Mouse (Mus musculus): ENCODE results near the gene Itpkc. TPM values are rescaled to one million over a fixed set of nuclear protein-coding genes. Genes with fewer than 3 reads are reported as not detected.

Itpkc gene
- polyA plus RNA-seq, 1 experiment from 2014 or later, result 6.4 TPM

DNA sequence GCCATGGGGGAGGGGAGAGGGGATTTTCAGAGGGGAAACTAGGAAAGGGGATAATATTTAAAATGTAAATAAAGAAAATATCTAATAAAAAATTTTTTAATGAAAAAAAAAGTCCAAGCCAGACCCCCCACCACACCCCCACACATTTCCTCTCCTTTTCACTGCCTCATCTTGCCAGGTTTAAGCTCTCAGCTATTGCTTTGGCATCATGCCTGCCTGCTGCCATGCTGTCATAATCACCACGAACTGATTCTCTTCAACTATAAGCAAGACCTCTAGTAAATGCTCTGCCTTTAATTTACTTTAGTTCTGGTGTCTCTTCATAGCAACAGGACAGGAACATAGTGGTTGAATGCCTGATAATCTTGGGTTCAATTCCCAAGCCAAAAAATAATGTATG, 46.0 kb downstream of the Itpkc start:
- Histone ChIP-seq H3K4me1 (ENCODE audit: insufficient read depth, low read length) (peaks cover 14% of the 10 kb centered on the region), H3K27ac (ENCODE audit: low read length) (no peak overlapping the region), H3K4me2 (replicated peaks; ENCODE audit: low read depth, low read length) (no peak overlapping the region), H3K9me3 (ENCODE audit: low read length) (0 out of 2 replicates have a peak, but pooled peaks cover 3% of the 10 kb centered on the region), H3K36me3 (ENCODE audit: insufficient read depth, low read length) (peaks cover 34% of the 10 kb centered on the region), H3K4me3 (ENCODE audit: low read length) (no peak overlapping the region), H3K27me3 (ENCODE audit: insufficient read depth, low read length) (no peaks in the 10 kb centered on the region), H3K9ac (replicated peaks; ENCODE audit: low read length) (no peak overlapping the region)
- WGBS, result 97% methylated on average over 1 of the region's 1 CpGs
- ATAC-seq (ENCODE audit: low FRiP score, low TSS enrichment), result no peak

DNA sequence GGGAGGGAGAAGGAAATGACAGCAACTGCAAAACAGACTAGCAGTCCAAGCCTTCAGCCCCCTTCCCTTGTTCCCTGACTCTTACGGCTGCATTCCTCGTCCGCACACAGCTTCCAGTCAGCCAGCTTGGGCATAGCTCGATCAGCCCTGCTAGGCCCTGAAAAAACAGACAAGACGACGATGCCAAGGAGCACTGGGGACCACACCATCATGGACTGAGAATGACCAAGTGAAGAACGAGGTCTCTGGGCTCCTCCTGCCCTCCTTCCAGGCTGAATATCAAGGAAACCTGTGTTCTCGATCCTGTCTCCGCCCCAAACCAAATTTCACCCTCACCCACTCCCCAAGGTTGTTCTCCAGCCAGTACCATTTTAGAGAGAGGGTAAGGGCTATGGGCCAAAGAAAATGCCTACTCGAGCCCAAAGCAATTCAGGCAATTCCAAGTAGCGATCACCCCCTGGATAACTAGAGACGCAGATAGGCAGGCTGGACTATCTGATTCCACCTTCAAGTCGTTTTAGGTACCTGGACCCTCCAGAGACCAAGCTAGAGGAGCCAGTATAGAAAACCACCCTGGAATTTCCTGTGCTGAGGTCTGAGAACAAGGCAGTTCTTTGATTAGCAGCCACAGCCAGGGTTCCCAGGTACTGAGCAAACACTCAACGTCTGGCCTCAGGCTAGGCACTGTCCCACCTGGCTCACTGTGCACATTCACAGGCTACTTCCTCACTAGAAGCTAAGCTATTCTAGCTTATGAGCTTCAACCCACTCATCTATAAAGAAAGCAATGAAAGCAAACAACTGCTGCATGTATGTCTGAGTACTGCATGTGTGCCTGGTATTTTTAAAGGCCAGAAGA, 47.4 kb downstream of the Itpkc start, which contains the start of the genes Gm21983 and Mia:
Gene Gm21983 (minus strand): TSS at position 250 of the 859 bp plus-strand sequence.
Gene Mia (minus strand): TSS at position 321 of the 859 bp plus-strand sequence.
- no peaks in the 10 kb centered on the region for H3K27me3 ChIP-seq (ENCODE audit: insufficient read depth, low read length)
- H3K36me3 ChIP-seq (ENCODE audit: insufficient read depth, low read length), result peaks cover 20% of the 10 kb centered on the region
- 0 out of 2 replicates have a peak within 1 kb of the TSS, but pooled peaks have one; percentile 15 for H3K4me3 ChIP-seq (ENCODE audit: low read length)
- H3K4me2 ChIP-seq (replicated peaks; ENCODE audit: low read depth, low read length), result peak within 1 kb of the TSS; percentile 57
- peaks cover 15% of the 10 kb centered on the region for H3K4me1 ChIP-seq (ENCODE audit: insufficient read depth, low read length)
- H3K9ac ChIP-seq (replicated peaks; ENCODE audit: low read length), result peak within 1 kb of the TSS; percentile 7; the same call in 1 of the 2 replicates
- peak within 1 kb of the TSS; percentile 79 for H3K27ac ChIP-seq (ENCODE audit: low read length)
- no peak for ATAC-seq (ENCODE audit: low FRiP score, low TSS enrichment)
- 58% methylated on average over 14 of the region's 14 CpGs for WGBS
- H3K9me3 ChIP-seq (ENCODE audit: low read length), result 0 out of 2 replicates have a peak, but pooled peaks cover 3% of the 10 kb centered on the region

DNA sequence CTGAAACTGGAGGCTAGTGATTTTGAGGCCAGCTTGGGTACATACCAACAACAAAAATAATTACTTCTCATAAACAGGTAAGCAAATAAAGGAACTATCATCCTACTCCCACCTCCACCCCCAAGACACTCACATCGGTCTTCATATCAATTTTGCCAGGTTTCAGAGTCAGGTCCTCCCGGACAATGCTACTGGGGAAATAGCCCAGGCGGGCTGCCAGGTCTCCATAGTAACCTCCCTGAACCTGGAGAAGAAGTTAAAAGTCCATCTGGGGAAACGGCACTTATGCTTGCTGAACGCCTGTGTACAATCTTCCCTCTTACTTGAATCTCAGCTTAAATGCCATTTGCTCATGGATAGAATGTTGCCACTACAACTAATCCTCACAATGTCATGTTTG, 48.4 kb downstream of the Itpkc start:
- 50% methylated on average over 5 of the region's 5 CpGs for WGBS

DNA sequence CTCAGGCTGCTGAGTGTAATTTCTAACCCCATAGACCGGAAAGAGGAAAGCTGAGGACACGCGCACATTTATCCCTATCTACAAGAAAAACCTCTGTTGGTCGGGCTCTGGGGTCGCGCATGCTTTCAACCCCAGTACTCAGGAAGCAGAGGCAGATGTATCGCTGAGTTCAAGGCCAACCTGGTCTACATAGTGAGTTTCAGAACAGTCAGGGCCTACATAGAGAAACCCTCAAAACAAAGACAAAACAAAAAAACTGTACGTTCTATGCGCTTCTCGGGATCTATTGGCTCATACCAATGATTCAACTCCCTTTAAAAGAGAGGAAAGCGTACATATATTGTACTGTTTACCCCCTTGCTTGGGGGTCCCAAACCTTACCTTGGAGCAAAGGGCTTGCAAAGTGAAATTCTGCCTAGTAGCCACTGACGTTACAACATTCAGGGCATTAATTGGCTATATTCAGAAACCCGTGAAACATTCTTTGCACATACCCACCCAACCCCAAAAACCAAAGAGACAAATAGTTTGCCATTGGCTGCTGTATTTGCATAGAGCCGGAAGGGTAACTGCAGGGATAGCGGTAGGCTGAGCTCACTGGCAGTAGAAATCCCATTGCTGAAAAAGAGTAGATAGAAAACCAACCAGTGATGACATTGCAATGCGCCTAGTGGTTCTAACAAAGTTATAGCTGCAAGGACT, 49.1 kb downstream of the Itpkc start:
- peak overlapping the region; percentile 57 for H3K9ac ChIP-seq (replicated peaks; ENCODE audit: low read length)
- WGBS, result 46% methylated on average over 16 of the region's 16 CpGs

More for the DNA sequence above, 48.4 kb downstream of the Itpkc start:
- Histone ChIP-seq H3K27me3 (ENCODE audit: insufficient read depth, low read length) (no peaks in the 10 kb centered on the region), H3K4me2 (replicated peaks; ENCODE audit: low read depth, low read length) (peak overlapping the region; percentile 57), H3K4me1 (ENCODE audit: insufficient read depth, low read length) (peaks cover 15% of the 10 kb centered on the region), H3K27ac (ENCODE audit: low read length) (peak overlapping the region; percentile 79; the same call in 1 of the 2 replicates), H3K9me3 (ENCODE audit: low read length) (0 out of 2 replicates have a peak, but pooled peaks cover 1% of the 10 kb centered on the region), H3K36me3 (ENCODE audit: insufficient read depth, low read length) (peaks cover 10% of the 10 kb centered on the region), H3K9ac (replicated peaks; ENCODE audit: low read length) (no peak overlapping the region; the same call in 1 of the 2 replicates), H3K4me3 (ENCODE audit: low read length) (no peak overlapping the region)
- no peak for ATAC-seq (ENCODE audit: low FRiP score, low TSS enrichment)

DNA sequence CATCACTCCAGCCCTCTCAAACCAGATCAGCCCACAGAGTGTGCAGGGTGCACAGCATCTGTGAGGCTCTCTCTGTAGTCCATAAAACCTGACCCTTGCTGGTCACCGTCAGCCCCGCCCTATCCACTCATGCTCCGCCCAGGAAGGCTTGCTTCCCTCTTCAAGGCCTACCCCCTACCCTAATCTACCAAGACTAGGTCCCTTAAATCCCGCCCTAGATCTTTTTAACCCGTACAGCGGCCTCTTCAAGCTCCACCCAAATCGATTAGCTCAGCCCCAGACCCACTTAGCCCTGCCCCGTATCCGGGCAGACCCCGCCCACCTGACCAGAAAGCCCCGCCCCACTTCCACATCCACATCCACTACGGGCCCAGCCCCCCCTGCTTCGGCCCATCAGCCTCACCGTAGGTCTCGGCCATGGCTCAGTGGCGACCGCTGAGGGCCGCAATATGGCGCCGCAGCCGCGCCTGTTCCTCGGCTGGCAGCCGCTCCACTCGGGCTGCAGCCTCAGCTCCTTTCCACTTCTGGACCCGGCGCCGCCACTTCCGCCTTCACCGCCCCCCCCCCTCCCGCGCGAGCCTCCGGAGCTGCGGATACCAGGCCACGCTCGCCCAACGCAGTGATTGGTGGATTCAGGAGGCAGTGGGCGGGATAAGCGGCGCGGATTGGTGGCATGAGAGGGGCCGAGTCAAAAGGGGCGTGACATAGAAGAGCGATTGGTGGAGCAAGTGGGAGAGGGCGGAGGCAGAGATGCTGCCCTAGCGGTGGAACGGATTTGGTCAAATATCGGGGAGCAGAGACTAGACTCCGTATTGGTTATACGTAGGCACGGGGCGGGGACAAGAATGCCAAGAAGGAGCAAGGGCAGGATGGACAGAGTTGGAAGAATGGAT, 49.9 kb downstream of the Itpkc start, which contains the start of gene Rab4b:
Gene Rab4b (minus strand): TSS at position 573 of the 893 bp plus-strand sequence.
- no peaks in the 10 kb centered on the region for H3K9me3 ChIP-seq (ENCODE audit: low read length)
- peak within 1 kb of the TSS; percentile 75 for H3K9ac ChIP-seq (replicated peaks; ENCODE audit: low read length)
- peak within 1 kb of the TSS; percentile 61 for H3K4me2 ChIP-seq (replicated peaks; ENCODE audit: low read depth, low read length)
- under 1% methylated on average over 49 of the region's 53 CpGs for WGBS
- ATAC-seq (ENCODE audit: low FRiP score, low TSS enrichment), result peak; percentile 97
- H3K27me3 ChIP-seq (ENCODE audit: insufficient read depth, low read length), result no peaks in the 10 kb centered on the region
- peak within 1 kb of the TSS; percentile 97 for H3K27ac ChIP-seq (ENCODE audit: low read length)
- peaks cover 7% of the 10 kb centered on the region; the same call in 1 of the 2 replicates for H3K36me3 ChIP-seq (ENCODE audit: insufficient read depth, low read length)
- H3K4me3 ChIP-seq (ENCODE audit: low read length), result peak within 1 kb of the TSS; percentile 86
- peaks cover 15% of the 10 kb centered on the region for H3K4me1 ChIP-seq (ENCODE audit: insufficient read depth, low read length)

More for the DNA sequence above, 49.1 kb downstream of the Itpkc start:
- no peak for ATAC-seq (ENCODE audit: low FRiP score, low TSS enrichment)
- H3K27ac ChIP-seq (ENCODE audit: low read length), result peak overlapping the region; percentile 79
- no peaks in the 10 kb centered on the region for H3K9me3 ChIP-seq (ENCODE audit: low read length)
- H3K4me2 ChIP-seq (replicated peaks; ENCODE audit: low read depth, low read length), result peak overlapping the region; percentile 57
- peaks cover 15% of the 10 kb centered on the region for H3K4me1 ChIP-seq (ENCODE audit: insufficient read depth, low read length)
- H3K36me3 ChIP-seq (ENCODE audit: insufficient read depth, low read length), result peaks cover 8% of the 10 kb centered on the region; the same call in 1 of the 2 replicates
- no peaks in the 10 kb centered on the region for H3K27me3 ChIP-seq (ENCODE audit: insufficient read depth, low read length)
- peak overlapping the region; percentile 86 for H3K4me3 ChIP-seq (ENCODE audit: low read length)

DNA sequence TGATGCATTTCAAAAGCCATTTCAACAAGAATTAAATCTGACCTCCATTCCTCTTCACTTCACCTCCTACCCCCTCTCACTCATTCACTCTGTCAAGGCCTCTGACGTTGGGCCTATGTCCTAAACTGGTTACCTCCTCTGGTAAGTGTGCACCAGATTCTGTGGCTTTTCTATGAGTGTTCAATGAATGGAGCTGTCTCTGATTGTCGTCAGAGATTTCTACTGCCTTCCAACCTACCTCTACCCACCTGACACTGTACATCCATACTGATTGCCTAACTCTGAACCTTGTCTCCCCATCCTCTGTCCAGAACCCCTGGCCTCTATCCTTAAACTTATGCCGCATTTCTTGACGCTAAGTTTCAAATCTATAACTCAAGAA, 50.5 kb downstream of the Itpkc start:
- H3K9me3 ChIP-seq (ENCODE audit: low read length), result no peaks in the 10 kb centered on the region
- peaks cover 15% of the 10 kb centered on the region for H3K4me1 ChIP-seq (ENCODE audit: insufficient read depth, low read length)
- 15% methylated on average over 4 of the region's 4 CpGs for WGBS
- H3K4me2 ChIP-seq (replicated peaks; ENCODE audit: low read depth, low read length), result peak overlapping the region; percentile 61
- peaks cover 8% of the 10 kb centered on the region; the same call in 1 of the 2 replicates for H3K36me3 ChIP-seq (ENCODE audit: insufficient read depth, low read length)
- peak overlapping the region; percentile 97 for H3K27ac ChIP-seq (ENCODE audit: low read length)
- H3K9ac ChIP-seq (replicated peaks; ENCODE audit: low read length), result peak overlapping the region; percentile 75
- H3K4me3 ChIP-seq (ENCODE audit: low read length), result peak overlapping the region; percentile 86
- no peaks in the 10 kb centered on the region for H3K27me3 ChIP-seq (ENCODE audit: insufficient read depth, low read length)
- peak; percentile 20; the same call in 1 of the 2 replicates for ATAC-seq (ENCODE audit: low FRiP score, low TSS enrichment)

DNA sequence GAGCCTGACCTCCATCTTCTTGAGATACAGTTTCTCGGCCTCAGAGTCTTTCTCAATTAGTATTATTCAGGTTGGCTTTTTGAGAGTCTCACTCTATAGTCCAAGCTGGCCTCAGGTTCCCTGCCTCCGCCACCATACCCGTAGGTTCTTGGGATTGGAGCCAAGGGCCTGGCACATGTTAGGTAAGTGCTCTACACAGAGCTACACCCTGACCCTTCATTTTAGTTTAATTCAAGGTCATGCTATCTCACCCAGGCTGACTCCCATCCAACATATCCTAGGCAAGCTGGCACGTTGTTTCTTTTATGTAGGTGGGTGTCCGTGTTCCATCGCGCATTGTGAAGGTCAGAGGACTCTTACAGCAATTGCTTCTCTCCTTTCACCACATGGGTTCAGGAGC, 53.6 kb downstream of the Itpkc start:
- WGBS, result 95% methylated on average over 7 of the region's 7 CpGs
- no peak overlapping the region for H3K9ac ChIP-seq (replicated peaks; ENCODE audit: low read length)

DNA sequence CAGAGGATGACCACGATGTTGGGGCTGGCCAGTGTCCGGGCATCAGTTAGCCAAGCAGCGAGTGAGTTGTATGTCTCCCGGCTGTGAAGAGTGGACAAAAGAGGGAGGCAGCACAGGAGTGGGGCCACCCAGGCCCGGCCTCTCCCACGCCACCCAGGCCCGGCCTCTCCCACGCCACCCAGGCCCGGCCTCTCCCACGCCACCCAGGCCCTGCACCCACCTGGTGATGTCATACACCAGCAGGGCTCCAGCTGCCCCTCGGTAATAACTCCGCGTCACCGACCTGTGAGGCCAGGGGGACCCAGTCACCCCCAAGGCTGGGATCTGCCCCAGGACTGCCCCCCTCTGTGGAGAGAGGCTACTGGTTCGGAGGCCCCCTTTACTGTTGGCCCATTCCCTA, 54.0 kb downstream of the Itpkc start:
- H3K9me3 ChIP-seq (ENCODE audit: low read length), result no peaks in the 10 kb centered on the region
- no peak overlapping the region for H3K9ac ChIP-seq (replicated peaks; ENCODE audit: low read length)
- H3K36me3 ChIP-seq (ENCODE audit: insufficient read depth, low read length), result peaks cover 29% of the 10 kb centered on the region
- peaks cover 11% of the 10 kb centered on the region for H3K4me1 ChIP-seq (ENCODE audit: insufficient read depth, low read length)
- no peak overlapping the region for H3K27ac ChIP-seq (ENCODE audit: low read length)
- no peak for ATAC-seq (ENCODE audit: low FRiP score, low TSS enrichment)
- 93% methylated on average over 15 of the region's 15 CpGs for WGBS
- H3K4me3 ChIP-seq (ENCODE audit: low read length), result no peak overlapping the region
- no peaks in the 10 kb centered on the region for H3K27me3 ChIP-seq (ENCODE audit: insufficient read depth, low read length)
- no peak overlapping the region for H3K4me2 ChIP-seq (replicated peaks; ENCODE audit: low read depth, low read length)

More for the DNA sequence above, 53.6 kb downstream of the Itpkc start:
- Histone ChIP-seq H3K27ac (ENCODE audit: low read length) (no peak overlapping the region), H3K9me3 (ENCODE audit: low read length) (no peaks in the 10 kb centered on the region), H3K27me3 (ENCODE audit: insufficient read depth, low read length) (no peaks in the 10 kb centered on the region), H3K36me3 (ENCODE audit: insufficient read depth, low read length) (peaks cover 29% of the 10 kb centered on the region), H3K4me2 (replicated peaks; ENCODE audit: low read depth, low read length) (no peak overlapping the region), H3K4me1 (ENCODE audit: insufficient read depth, low read length) (peaks cover 15% of the 10 kb centered on the region), H3K4me3 (ENCODE audit: low read length) (no peak overlapping the region)
- ATAC-seq (ENCODE audit: low FRiP score, low TSS enrichment), result no peak

DNA sequence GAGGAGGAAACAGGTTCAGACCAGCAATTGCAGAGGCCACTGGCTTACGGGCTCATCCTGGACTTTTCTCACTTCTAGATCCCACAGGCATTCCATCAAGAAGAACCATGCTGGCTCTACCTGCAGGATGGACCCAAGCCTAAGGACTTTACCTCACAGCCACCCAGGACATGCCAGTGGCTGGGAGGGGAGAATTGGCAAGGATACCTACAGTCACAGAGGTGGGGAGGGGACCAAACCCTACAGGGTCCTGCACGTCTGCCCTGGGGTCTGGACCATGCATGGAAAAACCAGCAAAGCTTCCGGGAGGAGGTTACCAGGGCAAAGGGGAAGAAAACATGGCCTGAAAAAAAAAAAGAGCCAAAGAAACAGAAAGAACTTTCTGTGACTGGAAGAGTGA, 57.5 kb downstream of the Itpkc start:
- Histone ChIP-seq H3K27ac (ENCODE audit: low read length) (no peak overlapping the region), H3K4me2 (replicated peaks; ENCODE audit: low read depth, low read length) (no peak overlapping the region), H3K4me1 (ENCODE audit: insufficient read depth, low read length) (peaks cover 4% of the 10 kb centered on the region), H3K9ac (replicated peaks; ENCODE audit: low read length) (no peak overlapping the region), H3K36me3 (ENCODE audit: insufficient read depth, low read length) (peaks cover 29% of the 10 kb centered on the region), H3K9me3 (ENCODE audit: low read length) (no peaks in the 10 kb centered on the region), H3K27me3 (ENCODE audit: insufficient read depth, low read length) (no peaks in the 10 kb centered on the region), H3K4me3 (ENCODE audit: low read length) (no peak overlapping the region)
- 87% methylated on average over 3 of the region's 3 CpGs for WGBS
- no peak for ATAC-seq (ENCODE audit: low FRiP score, low TSS enrichment)
